Mouse (Mus musculus) brown adipose tissue, adult 24 weeks (tissue): ENCODE data around the gene Sema6b. TPM values are rescaled to one million over a fixed set of nuclear protein-coding genes. Genes with fewer than 3 reads are reported as not detected.
A peak's percentile ranks its signal among the peaks of the same experiment; 100 is the strongest.

Source experiments
- H3K27ac ChIP-seq: fragments of 200-500 bp; replicated peaks from 2 replicates; pipeline ENCODE4 v1.5.1; 2012; ENCODE audit warnings: low read depth, mild to moderate bottlenecking, low read length
- H3K4me1 ChIP-seq: fragments of 200-500 bp; 2 replicates; pipeline ENCODE4 v1.6.1; 2012; ENCODE audit warnings: low read length, mixed read lengths; ENCODE audit not compliant: control insufficient read depth, insufficient read depth, insufficient read length
- H3K4me3 ChIP-seq: fragments of 200-500 bp; 2 replicates; pipeline ENCODE4 v1.5.1; 2012; ENCODE audit warnings: low read depth, mild to moderate bottlenecking, low read length, moderate library complexity; ENCODE audit not compliant: insufficient read depth
- polyA plus RNA-seq: library from polyadenylated mRNA; stranded (reverse); fragments of >200 nt; gene quantifications from 2 replicates; pipeline ENCODE4 v1.2.4, GENCODE M21; 2012; ENCODE audit not compliant: missing spikeins, insufficient read depth, insufficient read length

Gene Sema6b
- polyA plus RNA-seq, 1 experiment, result 1.9 TPM

- Histone ChIP-seq H3K27ac (peak within 1 kb of the TSS; percentile 86), H3K4me1 (peaks cover 5% of the 10 kb centered on the region; the same call in 1 of the 2 replicates), H3K4me3 (peak within 1 kb of the TSS; percentile 59)
Observed at GRCm38 (mm10) chr17:56162231-56162774, 22.2 kb upstream of the Sema6b start, which contains the start of gene Tnfaip8l1. Gene Tnfaip8l1, plus strand, starts transcription at chr17:56162477.

- H3K4me1 ChIP-seq, result peaks cover 5% of the 10 kb centered on the region; the same call in 1 of the 2 replicates
- H3K27ac ChIP-seq, result no peak overlapping the region
- H3K4me3 ChIP-seq, result no peak overlapping the region
Observed at GRCm38 (mm10) chr17:56159729-56160128, 19.6 kb upstream of the Sema6b start.

- Histone ChIP-seq H3K4me1 (no peaks in the 10 kb centered on the region), H3K4me3 (no peak overlapping the region), H3K27ac (no peak overlapping the region)
Observed at GRCm38 (mm10) chr17:56153643-56154042, 13.5 kb upstream of the Sema6b start.

GRCm38 (mm10) chr17:56149897-56150296 lies 9.8 kb upstream of the Sema6b start:
- H3K4me1 ChIP-seq, result no peaks in the 10 kb centered on the region
- no peak overlapping the region for H3K4me3 ChIP-seq
- H3K27ac ChIP-seq, result no peak overlapping the region

- H3K27ac ChIP-seq, result no peak overlapping the region
- H3K4me3 ChIP-seq, result no peak overlapping the region
- H3K4me1 ChIP-seq, result no peaks in the 10 kb centered on the region
Observed at GRCm38 (mm10) chr17:56148790-56149618, 8.9 kb upstream of the Sema6b start.

- no peak overlapping the region for H3K27ac ChIP-seq
- H3K4me3 ChIP-seq, result no peak overlapping the region
- H3K4me1 ChIP-seq, result no peaks in the 10 kb centered on the region
Observed at GRCm38 (mm10) chr17:56148280-56148679, 8.1 kb upstream of the Sema6b start.

- H3K4me1 ChIP-seq, result no peaks in the 10 kb centered on the region
Observed at GRCm38 (mm10) chr17:56147420-56147819, 7.3 kb upstream of the Sema6b start.

GRCm38 (mm10) chr17:56146131-56146530 lies 6.0 kb upstream of the Sema6b start:
- Histone ChIP-seq H3K27ac (no peak overlapping the region), H3K4me3 (no peak overlapping the region), H3K4me1 (no peaks in the 10 kb centered on the region; the same call in 1 of the 2 replicates)

More at GRCm38 (mm10) chr17:56147420-56147819, 7.3 kb upstream of the Sema6b start:
- H3K4me3 ChIP-seq, result no peak overlapping the region
- no peak overlapping the region for H3K27ac ChIP-seq

GRCm38 (mm10) chr17:56144546-56144945 lies 4.4 kb upstream of the Sema6b start:
- no peak overlapping the region for H3K27ac ChIP-seq
- no peak overlapping the region for H3K4me3 ChIP-seq
- no peaks in the 10 kb centered on the region; the same call in 1 of the 2 replicates for H3K4me1 ChIP-seq

GRCm38 (mm10) chr17:56141702-56142605 lies 1.8 kb upstream of the Sema6b start:
- peaks cover 9% of the 10 kb centered on the region for H3K4me1 ChIP-seq
- H3K27ac ChIP-seq, result no peak overlapping the region
- H3K4me3 ChIP-seq, result peak overlapping the region; percentile 46

- H3K4me3 ChIP-seq, result peak overlapping the region; percentile 74
- H3K4me1 ChIP-seq, result peaks cover 17% of the 10 kb centered on the region
- H3K27ac ChIP-seq, result peak overlapping the region; percentile 20
Observed at GRCm38 (mm10) chr17:56139355-56139754, 788 bp downstream of the Sema6b start.

GRCm38 (mm10) chr17:56137839-56138613 lies 2.1 kb downstream of the Sema6b start:
- Histone ChIP-seq H3K27ac (peak overlapping the region; percentile 96), H3K4me1 (peaks cover 17% of the 10 kb centered on the region), H3K4me3 (peak overlapping the region; percentile 46)

GRCm38 (mm10) chr17:56136558-56136957 lies 3.6 kb downstream of the Sema6b start:
- H3K4me1 ChIP-seq, result peaks cover 17% of the 10 kb centered on the region
- no peak overlapping the region for H3K4me3 ChIP-seq
- H3K27ac ChIP-seq, result peak overlapping the region; percentile 96

GRCm38 (mm10) chr17:56134463-56134971 lies 5.6 kb downstream of the Sema6b start:
- H3K27ac ChIP-seq, result peak overlapping the region; percentile 96
- H3K4me1 ChIP-seq, result peaks cover 17% of the 10 kb centered on the region
- peak overlapping the region; percentile 45 for H3K4me3 ChIP-seq
